Mouse (Mus musculus): ENCODE data around the gene Piwil1.

DNA sequence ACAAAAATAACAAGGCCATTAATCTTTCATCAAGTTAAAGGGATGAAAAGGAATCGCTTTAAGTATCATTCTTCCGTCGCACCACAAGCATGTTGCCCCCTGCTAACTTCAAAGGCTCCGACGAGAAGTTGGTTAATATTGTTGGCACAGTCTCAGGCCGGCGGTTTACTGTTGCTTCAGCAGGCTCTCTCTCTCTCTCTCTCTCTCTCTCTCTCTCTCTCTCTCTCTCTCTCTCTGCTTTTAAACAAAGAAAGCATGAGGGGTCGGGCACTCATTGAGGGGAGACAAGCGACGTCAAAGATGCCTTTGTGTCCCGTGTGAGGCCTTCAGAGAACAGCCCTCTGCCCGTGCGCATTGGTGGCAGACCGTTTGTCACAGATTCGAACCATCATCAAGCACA is 17.7 kb upstream of the Piwil1 start:
- TF ChIP-seq CTCF (IDR thresholded peaks at IDR 0.05) = no peak
- no peak for TF ChIP-seq EP300 (IDR thresholded peaks at IDR 0.05)
